Mouse (Mus musculus): ENCODE data around the gene Tcp11l1.

The Tcp11l1 gene

GRCm38 (mm10) chr2:104711585-104712485 lies at the start of gene Tcp11l1:
Tcp11l1 (minus strand) TSS chr2:104712169.
- DNase-seq (ENCODE audit: low spot score): peak; percentile 78

- DNase-seq (ENCODE audit: low spot score): peak; percentile 56
These were observed 38.6 kb upstream of the Tcp11l1 start for GRCm38 (mm10) chr2:104750611-104751010.

GRCm38 (mm10) chr2:104748652-104749183 lies 36.7 kb upstream of the Tcp11l1 start:
- DNase-seq (ENCODE audit: low spot score): no peak

- DNase-seq (ENCODE audit: low spot score): no peak
These were observed 34.3 kb upstream of the Tcp11l1 start for GRCm38 (mm10) chr2:104746251-104746650.

DNA sequence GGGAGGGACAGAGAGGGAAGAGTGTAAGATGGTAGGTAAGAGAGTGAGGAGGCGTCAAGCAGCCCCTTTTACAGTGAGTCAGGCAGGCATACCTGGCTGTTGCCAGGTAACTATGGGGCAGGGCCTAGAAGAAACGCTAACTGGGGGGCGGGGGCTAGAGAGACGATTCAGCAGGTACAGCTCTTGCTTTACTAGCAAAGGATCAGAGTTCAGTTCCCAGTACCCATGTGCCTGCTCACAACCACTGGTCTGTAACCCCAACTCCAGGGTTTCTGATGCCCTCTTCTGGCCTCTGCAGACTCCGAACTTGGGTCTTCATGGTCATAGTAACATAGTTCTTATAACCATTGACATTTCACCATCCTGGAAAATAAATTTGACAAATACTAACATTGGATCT lies 32.0 kb upstream of the Tcp11l1 start:
- DNase-seq (ENCODE audit: low spot score): no peak

DNA sequence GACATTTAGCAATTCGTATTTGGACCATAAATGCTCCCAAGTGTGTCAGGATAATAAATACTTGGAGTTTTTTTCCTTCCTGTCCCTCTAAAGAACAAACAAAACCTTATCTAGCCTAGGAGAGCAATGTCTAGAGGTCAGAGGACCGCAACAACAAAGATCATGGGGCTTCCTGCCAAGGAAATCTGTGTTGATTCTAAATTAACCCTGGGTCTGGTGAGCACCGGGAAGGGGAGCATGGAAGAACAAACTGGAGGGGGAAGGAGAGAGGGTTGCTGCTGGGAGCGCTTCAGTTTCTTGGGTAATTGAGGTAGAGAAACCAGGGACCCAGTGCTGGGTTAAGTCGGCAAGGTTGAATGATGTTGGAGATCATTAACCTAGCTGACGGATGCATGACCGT lies 31.2 kb upstream of the Tcp11l1 start:
- DNase-seq (ENCODE audit: low spot score): no peak

- peak; percentile 81 for DNase-seq (ENCODE audit: low spot score)
These were observed 30.7 kb upstream of the Tcp11l1 start, which contains the start of gene Depdc7 for GRCm38 (mm10) chr2:104742741-104743064. Depdc7 (minus strand) TSS chr2:104742878.

GRCm38 (mm10) chr2:104741896-104742740 lies 30.1 kb upstream of the Tcp11l1 start:
- DNase-seq (ENCODE audit: low spot score): no peak

DNA sequence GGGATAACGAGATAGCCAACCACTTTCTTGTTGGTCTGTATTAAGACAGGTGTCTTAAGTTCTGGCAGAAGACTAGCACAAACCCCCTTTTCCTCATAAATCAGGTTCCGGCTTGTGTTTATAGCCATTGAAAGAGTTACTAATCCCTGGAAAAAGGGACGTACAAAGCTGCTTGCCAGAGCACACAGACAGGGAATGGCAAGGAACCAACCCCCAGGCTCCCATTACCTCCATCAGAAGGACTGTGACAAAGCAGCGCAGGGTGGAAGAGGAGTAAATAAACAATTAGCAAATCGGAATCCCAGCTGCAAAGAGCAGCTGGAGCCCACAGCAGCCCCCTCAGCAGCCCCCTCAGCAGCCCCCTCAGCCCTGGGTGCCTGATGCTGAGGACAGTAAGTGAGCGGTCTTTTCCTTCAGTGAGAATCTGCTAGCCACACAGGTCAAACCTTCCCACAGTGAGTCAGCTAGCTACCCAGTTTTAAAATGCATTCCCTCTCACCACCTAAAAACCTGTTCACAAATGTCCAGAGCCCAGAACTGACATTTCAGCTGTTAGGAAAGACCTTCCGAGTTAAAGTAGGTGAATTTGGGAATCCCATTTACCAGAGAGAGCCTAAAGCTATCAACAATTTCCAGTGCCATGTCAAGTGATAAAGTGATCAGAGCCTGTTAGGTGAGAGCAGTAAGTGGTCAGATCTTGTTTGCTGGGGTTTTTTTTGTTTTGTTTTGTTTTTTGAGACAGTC lies 29.2 kb upstream of the Tcp11l1 start:
- no peak for DNase-seq (ENCODE audit: low spot score)

GRCm38 (mm10) chr2:104740248-104740949 lies 28.4 kb upstream of the Tcp11l1 start:
- no peak for DNase-seq (ENCODE audit: low spot score)

GRCm38 (mm10) chr2:104739691-104740090 lies 27.7 kb upstream of the Tcp11l1 start:
- no peak for DNase-seq (ENCODE audit: low spot score)

DNA sequence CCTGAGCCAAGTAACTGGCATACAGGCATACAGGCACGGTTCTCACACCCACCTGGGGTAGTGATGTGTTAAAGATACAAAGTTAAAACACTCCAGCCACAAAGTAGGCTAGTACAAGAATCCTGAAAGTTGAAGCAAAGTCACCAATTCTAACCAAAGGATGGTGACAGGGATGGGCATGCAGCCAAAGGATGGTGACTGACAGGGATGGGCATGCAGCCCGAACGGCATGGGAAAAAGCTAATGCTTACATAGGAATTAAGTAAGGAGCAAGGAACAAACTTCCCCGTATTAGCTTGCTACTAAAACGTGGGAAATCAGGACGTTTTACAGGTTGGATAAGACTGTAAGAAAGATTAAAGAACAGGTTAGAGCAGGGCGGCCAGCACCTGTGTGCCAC lies 24.3 kb upstream of the Tcp11l1 start:
- no peak for DNase-seq (ENCODE audit: low spot score)

- no peak for DNase-seq (ENCODE audit: low spot score)
These were observed 20.7 kb upstream of the Tcp11l1 start for GRCm38 (mm10) chr2:104732562-104733256.

DNA sequence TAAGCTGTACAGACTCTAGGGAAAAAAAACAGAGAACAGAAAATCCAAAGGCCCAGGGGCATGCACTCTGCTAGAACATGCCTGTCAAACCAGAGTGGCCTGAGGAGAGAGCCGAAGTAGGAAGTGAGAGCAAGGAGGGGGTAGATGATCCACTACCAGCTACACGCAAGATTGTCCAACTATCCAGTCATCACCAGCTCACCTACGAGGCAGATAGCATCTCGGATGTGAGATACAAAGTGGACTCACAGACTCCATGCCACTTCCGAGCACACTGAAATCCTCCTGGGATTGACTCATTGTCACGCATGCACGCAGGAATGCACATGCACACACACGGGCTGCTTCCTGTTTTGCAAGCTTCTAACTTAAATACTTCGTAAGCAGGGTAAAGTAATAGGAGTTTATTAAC lies 20.1 kb upstream of the Tcp11l1 start:
- no peak for DNase-seq (ENCODE audit: low spot score)

DNA sequence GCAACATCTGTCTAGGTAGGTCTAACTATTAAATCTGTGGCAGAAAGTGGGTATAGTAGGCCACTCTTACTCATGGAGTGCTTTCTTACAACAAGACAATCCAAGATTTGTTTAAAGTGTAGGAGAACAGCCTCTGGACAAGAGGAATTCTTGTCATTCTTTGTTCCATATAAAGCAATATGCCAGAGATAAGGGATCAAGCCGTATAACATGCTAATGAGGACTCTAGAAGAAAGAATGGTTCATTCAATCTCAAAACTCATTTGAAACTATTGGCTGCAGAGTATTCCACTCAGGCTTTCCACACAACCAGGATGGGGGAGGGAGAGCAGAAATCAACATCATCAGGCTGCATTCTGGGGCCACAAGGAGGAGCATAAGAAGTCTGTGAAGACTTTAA lies 15.4 kb upstream of the Tcp11l1 start:
- DNase-seq (ENCODE audit: low spot score): no peak

- DNase-seq (ENCODE audit: low spot score): no peak
These were observed 10.1 kb upstream of the Tcp11l1 start for GRCm38 (mm10) chr2:104722021-104722420.

- DNase-seq (ENCODE audit: low spot score): no peak
These were observed 5.9 kb upstream of the Tcp11l1 start for GRCm38 (mm10) chr2:104717827-104718226.

GRCm38 (mm10) chr2:104717231-104717735 lies 5.3 kb upstream of the Tcp11l1 start:
- no peak for DNase-seq (ENCODE audit: low spot score)

DNA sequence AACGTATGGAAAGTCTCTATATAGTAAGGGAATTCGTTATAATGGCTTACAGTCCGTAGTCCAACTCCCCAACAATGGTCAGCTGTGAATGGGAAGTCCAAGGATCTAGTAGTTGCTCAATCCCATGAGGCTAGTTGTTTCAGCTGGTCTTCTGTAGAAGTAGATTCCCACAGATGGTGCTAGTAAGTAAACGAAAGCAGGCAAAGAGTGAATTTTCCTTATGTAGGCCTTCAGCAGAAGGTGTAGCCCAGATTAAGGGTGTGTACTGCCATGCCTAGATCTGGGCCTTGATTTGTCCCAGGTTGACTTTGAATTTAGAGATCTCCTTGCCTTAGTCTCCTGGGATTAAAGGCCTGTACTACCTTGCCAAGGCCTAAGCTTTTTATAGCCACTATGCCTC lies 4.3 kb upstream of the Tcp11l1 start, which contains the start of gene Pin1rt1:
Pin1rt1 (minus strand) TSS at position 101 of the 400 bp plus-strand sequence.
- DNase-seq (ENCODE audit: low spot score): no peak

DNA sequence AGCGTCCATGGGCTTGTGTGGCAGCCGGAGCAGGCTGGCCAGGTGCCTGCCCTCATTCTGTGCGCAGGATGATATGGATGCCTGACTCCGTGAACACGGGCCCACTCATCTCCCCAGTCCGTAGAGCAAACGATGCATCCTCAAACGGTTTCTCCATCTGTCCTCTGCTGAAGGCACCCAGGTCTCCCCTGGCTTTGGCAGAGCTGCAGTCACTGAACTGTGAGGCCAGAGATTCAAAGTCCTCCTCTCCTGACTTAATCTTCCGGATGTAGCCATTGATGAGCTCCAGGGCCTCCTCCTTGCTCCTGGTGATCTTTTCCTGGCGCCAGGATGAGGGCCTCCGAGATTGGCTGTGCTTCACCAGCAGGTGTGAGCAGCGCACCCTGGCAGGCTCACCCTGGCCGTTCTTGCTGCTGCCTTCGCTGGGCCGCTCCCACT lies 2.3 kb upstream of the Tcp11l1 start:
- DNase-seq (ENCODE audit: low spot score): peak; percentile 11

GRCm38 (mm10) chr2:104712486-104712809 lies 479 bp upstream of the Tcp11l1 start:
- DNase-seq (ENCODE audit: low spot score): no peak

Data from embryo, embryonic 10 days (tissue).